Mouse (Mus musculus) stomach, embryonic 16.5 days (tissue): ENCODE results near the gene Tmem229b. TPM values are rescaled to one million over a fixed set of nuclear protein-coding genes. Genes with fewer than 3 reads are reported as not detected.
A peak's percentile ranks its signal among the peaks of the same experiment; 100 is the strongest.
"Not testable (repeated sequence)": the region's sequence is repeated elsewhere in the genome, so short reads cannot be mapped to it uniquely, and the experiment has no call there.

Experiments used
- ATAC-seq: fragments of 200-750 bp; cut with Nextera tagmentation; 2 replicates; pipeline ENCODE4 v1.8.0; 2017; ENCODE audit warnings: moderate number of reproducible peaks, moderate TSS enrichment; ENCODE audit not compliant: insufficient read depth, low FRiP score
- H3K27ac ChIP-seq: fragments of 300-500 bp; sonication (generic); 2 replicates; pipeline ENCODE4 v1.5.1; 2014; ENCODE audit warnings: low read length
- H3K27me3 ChIP-seq: fragments of 300-500 bp; sonication (generic); 2 replicates; pipeline ENCODE4 v1.6.1; 2014; ENCODE audit warnings: low read length, control low read depth, mixed read lengths; ENCODE audit not compliant: control insufficient read depth, insufficient read depth
- H3K36me3 ChIP-seq: fragments of 300-500 bp; sonication (generic); 2 replicates; pipeline ENCODE4 v1.6.1; 2014; ENCODE audit warnings: low read length; ENCODE audit not compliant: control insufficient read depth, insufficient read depth
- H3K4me1 ChIP-seq: fragments of 300-500 bp; sonication (generic); 2 replicates; pipeline ENCODE4 v1.6.1; 2014; ENCODE audit warnings: low read length, control low read depth, mixed read lengths; ENCODE audit not compliant: control insufficient read depth, insufficient read depth
- H3K4me2 ChIP-seq: fragments of 300-500 bp; sonication (generic); 2 replicates; pipeline ENCODE4 v1.6.1; 2014; ENCODE audit warnings: low read depth, low read length, mixed read lengths
- H3K4me3 ChIP-seq: fragments of 300-500 bp; sonication (generic); replicated peaks from 2 replicates; pipeline ENCODE4 v1.5.1; 2014; ENCODE audit warnings: mild to moderate bottlenecking, low read length
- H3K9ac ChIP-seq: fragments of 300-500 bp; sonication (generic); 2 replicates; pipeline ENCODE4 v1.6.1; 2014; ENCODE audit warnings: low read length
- H3K9me3 ChIP-seq: fragments of 300-500 bp; sonication (generic); replicated peaks from 2 replicates; pipeline ENCODE4 v1.6.1; 2016; ENCODE audit warnings: low read length, control low read depth; ENCODE audit not compliant: control insufficient read depth
- WGBS: fragments of 180-500 bp; shearing (Covaris S2); extraction: QIAGEN DNeasy Blood & Tissue Kit; methylation state at CpG from one replicate; pipeline ENCODE4 v1.1.7; 2014; 5-methylcytosine and 5-hydroxymethylcytosine counted together
- polyA plus RNA-seq: library from polyadenylated mRNA; unstranded; fragments of >200 nt; fragmentation: Nextera tagmentation; extraction: Ambion mirVana; gene quantifications from 2 replicates; pipeline ENCODE4 v1.2.1, GENCODE M21; 2015

Gene Tmem229b
- polyA plus RNA-seq, 1 experiment from 2014 or later: 7.6 TPM

DNA sequence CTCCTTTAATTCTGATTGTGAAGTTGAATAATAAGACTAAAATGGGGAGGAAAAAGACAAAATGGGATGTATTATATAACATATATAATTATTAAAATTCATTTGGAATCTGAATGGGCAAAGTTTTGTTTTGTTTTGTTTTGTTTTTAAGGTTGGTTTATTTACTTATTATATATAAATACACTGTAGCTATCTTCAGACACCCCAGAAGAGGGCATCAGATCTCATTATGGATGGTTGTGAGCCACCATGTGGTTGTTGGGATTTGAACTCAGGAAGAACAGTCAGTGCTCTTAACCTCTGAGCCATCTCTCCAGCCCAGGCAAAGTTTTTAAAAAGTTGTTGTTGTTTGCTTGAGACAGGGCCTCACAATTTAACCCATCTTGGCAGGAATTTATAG lies 84.5 kb downstream of the Tmem229b start:
- H3K27me3 ChIP-seq, H3K4me1 ChIP-seq, ATAC-seq, H3K9me3 ChIP-seq, H3K4me2 ChIP-seq, H3K36me3 ChIP-seq, H3K9ac ChIP-seq, H3K4me3 ChIP-seq, H3K27ac ChIP-seq: not testable (repeated sequence)

DNA sequence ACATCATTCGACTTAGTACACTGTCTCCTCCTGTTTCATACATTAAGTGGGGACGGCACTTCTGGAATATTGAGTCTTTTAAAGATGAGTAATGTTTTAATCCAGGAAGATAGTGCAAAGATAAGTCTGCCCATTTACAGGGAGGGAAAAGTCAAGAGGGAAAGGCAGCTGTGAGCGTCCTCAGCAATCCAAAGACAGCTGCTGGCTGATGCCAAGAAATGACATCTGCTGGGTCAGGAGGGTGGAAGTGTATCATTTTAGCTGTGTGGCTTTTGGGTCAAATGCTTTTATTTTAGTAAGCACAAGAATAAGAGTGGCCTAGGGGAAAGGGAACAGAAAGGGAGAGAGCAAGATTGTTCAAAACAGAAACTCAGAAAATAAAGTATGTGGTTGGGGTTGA lies 85.4 kb downstream of the Tmem229b start:
- ATAC-seq: no peak
- no peaks in the 10 kb centered on the region for H3K36me3 ChIP-seq
- H3K4me1 ChIP-seq: peaks cover 8% of the 10 kb centered on the region
- 64% methylated on average over 3 of the region's 3 CpGs for WGBS
- H3K4me3 ChIP-seq: no peak overlapping the region
- no peak overlapping the region for H3K9ac ChIP-seq
- H3K27me3 ChIP-seq: no peaks in the 10 kb centered on the region
- no peaks in the 10 kb centered on the region for H3K9me3 ChIP-seq
- no peak overlapping the region for H3K4me2 ChIP-seq
- no peak overlapping the region; the same call in 1 of the 2 replicates for H3K27ac ChIP-seq

DNA sequence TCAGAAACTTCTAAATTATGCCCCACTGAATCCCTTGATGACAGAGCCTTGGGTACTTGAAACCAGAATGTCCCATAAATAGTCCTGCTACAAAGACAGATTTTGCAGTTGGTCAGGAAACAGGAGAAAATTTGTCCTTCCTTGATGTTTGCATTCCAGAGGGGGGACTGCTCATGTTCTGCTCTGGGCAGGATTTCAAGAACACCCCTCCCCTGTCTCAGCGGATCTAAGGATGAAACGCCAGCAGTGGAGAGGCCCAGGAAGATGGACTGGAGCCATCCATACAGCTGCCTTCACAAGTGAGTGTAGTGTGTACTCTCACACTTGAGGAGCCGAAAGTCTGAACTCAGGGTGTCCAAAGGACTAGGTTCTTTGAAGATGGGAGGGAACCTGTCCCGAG lies 86.0 kb downstream of the Tmem229b start:
- Histone ChIP-seq H3K27ac (peak overlapping the region; percentile 6; the same call in 1 of the 2 replicates), H3K4me1 (peaks cover 8% of the 10 kb centered on the region), H3K36me3 (no peaks in the 10 kb centered on the region), H3K9ac (no peak overlapping the region), H3K4me3 (no peak overlapping the region), H3K27me3 (no peaks in the 10 kb centered on the region), H3K4me2 (no peak overlapping the region), H3K9me3 (no peaks in the 10 kb centered on the region)
- 50% methylated on average over 4 of the region's 4 CpGs for WGBS
- no peak for ATAC-seq

DNA sequence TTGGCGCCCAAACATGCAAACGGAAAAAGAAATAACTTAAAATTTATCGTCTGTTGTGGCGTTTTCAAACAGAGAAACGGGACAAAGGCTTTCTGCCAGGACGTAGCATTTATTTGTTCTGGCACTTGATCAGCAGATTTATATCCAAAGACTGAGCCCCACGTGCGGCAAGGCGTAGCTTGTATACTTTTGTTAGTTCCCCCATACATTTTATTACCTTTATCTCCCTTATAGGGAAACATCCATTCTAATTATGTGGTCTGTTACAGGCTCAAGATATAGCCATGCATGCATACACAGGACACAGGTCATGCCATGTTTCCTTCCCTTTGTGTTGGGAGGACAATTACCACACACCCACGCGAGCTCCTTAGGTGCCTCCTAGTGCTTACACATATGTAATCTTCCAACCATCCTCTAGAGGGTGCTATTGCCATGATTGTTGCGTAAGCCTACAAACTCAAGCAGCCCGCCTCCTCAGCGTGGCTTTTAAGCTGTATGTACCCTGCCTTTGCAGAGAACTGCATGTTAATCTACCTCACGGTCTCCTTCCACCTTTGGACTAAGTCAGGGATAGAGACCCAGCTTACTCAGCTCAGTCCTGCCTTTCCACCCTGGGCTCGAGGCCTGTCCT lies 88.2 kb downstream of the Tmem229b start:
- peaks cover 8% of the 10 kb centered on the region for H3K4me1 ChIP-seq
- H3K4me2 ChIP-seq: peak overlapping the region; percentile 46
- WGBS: 26% methylated on average over 16 of the region's 16 CpGs
- no peaks in the 10 kb centered on the region for H3K36me3 ChIP-seq
- H3K27me3 ChIP-seq: no peaks in the 10 kb centered on the region
- no peak overlapping the region for H3K4me3 ChIP-seq
- H3K9me3 ChIP-seq: no peaks in the 10 kb centered on the region
- no peak overlapping the region for H3K27ac ChIP-seq
- no peak overlapping the region for H3K9ac ChIP-seq
- peak; percentile 77; the same call in 1 of the 2 replicates for ATAC-seq

DNA sequence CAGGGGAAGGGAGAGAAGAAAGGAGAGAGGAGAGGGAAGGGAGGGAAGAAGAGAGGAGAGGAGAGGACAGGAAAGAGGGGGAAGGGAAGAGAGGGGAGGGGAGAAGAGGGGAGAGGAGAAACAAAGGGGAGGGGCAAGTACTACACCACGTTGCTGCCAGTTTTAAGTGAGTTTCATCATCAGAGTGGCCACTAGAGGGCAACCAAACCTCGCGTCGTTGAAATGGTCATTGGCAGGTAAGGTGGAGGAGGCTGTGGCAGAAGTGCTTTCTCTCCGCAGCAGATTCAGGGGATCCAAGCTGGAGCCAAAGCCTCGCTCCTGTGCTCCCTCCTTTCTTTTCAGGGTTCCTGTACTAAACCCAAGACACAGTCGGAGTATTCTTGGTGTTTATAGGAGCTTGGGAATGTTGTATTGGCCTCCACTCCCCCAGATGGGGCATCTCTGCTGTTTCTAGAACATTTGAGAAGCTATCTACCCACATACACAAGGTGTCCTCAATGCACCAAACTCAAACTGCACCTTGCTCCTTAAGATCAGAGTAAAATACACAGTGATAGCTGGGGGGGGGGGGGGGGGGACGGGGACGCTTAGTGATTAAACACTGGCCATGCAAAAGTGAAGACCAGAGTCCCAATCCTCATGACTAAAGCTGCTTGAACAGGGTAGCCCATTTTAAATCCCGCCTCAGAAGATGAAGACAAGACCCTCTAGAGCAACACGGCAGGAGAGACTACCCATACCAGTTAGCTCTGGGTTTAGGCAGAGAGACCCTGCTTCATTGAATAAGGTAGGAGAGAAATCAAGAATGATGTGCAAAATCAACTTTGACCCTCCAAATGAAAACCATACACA lies 89.0 kb downstream of the Tmem229b start:
- Histone ChIP-seq H3K9ac (0 out of 2 replicates have a peak overlapping the region, but pooled peaks have one; percentile 16), H3K27me3 (no peaks in the 10 kb centered on the region), H3K4me2 (peak overlapping the region; percentile 46), H3K9me3 (no peaks in the 10 kb centered on the region), H3K4me1 (peaks cover 8% of the 10 kb centered on the region), H3K36me3 (no peaks in the 10 kb centered on the region), H3K4me3 (no peak overlapping the region), H3K27ac (no peak overlapping the region)
- peak; percentile 48; the same call in 1 of the 2 replicates for ATAC-seq
- WGBS: 15% methylated on average over 11 of the region's 11 CpGs

DNA sequence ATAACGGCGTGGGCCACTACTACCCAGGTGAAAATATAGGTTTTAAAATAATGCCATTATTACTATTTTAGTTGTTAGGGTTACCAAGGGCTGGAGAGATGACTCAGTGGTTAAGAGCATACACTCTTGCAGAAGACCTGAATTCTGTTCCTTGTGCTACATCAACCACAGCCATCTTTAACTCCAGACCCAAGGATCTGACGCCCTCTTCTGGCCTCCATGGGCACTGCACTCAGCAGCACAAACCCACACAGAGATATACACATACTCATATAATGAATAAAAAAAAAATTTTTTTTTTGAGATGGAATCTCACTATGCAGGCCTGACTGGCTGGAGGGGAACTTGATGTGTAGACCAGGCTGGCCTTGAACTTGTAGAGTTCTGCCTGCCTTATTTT lies 91.1 kb downstream of the Tmem229b start:
- 73% methylated on average over 3 of the region's 3 CpGs for WGBS
- Histone ChIP-seq H3K4me2 (no peak overlapping the region), H3K27ac (no peak overlapping the region), H3K9me3 (no peaks in the 10 kb centered on the region), H3K9ac (no peak overlapping the region), H3K36me3 (no peaks in the 10 kb centered on the region), H3K27me3 (peaks cover 5% of the 10 kb centered on the region; the same call in 1 of the 2 replicates), H3K4me1 (peaks cover 17% of the 10 kb centered on the region), H3K4me3 (no peak overlapping the region)
- ATAC-seq: no peak

DNA sequence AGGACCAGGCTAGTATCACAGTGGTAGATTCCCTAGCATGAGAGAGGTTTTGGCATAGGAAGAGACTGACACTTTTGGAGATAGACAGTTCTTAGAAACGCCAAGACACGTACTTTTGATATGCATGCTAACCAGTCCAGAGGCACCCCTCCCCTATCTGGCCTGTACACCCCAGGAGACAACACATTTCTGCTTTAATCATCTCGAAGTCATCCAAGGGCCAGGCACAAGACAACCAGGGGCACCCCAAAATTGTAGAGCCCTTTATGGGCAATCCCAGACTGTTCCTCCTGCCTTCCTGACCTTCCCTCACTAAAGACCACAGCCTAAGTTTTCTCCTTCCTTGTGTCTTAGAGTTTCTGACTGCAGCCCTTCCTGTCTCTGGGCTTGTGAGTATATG lies 91.9 kb downstream of the Tmem229b start:
- Histone ChIP-seq H3K9me3 (no peaks in the 10 kb centered on the region), H3K9ac (no peak overlapping the region), H3K27me3 (peaks cover 8% of the 10 kb centered on the region; the same call in 1 of the 2 replicates), H3K4me3 (no peak overlapping the region), H3K27ac (no peak overlapping the region), H3K4me2 (no peak overlapping the region), H3K4me1 (peaks cover 24% of the 10 kb centered on the region), H3K36me3 (no peaks in the 10 kb centered on the region)
- ATAC-seq: no peak
- 69% methylated on average over 3 of the region's 3 CpGs for whole genome bisulfite sequencing

DNA sequence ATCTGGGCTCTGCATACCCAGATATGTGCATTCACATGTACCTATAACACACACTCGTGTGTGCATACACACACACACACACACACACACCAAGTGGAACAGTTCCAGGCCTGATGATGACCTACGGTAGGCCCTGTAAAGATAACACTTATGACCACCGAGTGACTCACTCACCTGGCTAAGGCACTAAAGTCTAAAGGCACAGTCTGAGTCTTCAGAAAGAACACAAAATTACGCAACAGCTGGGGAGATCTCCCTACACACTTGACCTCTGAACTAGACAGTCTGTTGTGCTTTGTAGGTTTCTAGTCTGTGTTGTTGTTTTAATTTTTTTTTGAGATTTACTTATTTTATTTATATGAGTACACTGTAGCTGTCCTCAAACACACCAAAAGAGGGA lies 93.0 kb downstream of the Tmem229b start:
- H3K4me2 ChIP-seq: no peak overlapping the region
- H3K9ac ChIP-seq: no peak overlapping the region
- H3K27me3 ChIP-seq: peaks cover 10% of the 10 kb centered on the region; the same call in 1 of the 2 replicates
- WGBS: 74% methylated on average over 4 of the region's 4 CpGs
- no peak for ATAC-seq
- H3K9me3 ChIP-seq: no peaks in the 10 kb centered on the region
- no peaks in the 10 kb centered on the region for H3K36me3 ChIP-seq
- no peak overlapping the region for H3K27ac ChIP-seq
- no peak overlapping the region for H3K4me3 ChIP-seq
- peaks cover 26% of the 10 kb centered on the region for H3K4me1 ChIP-seq
